Mouse (Mus musculus) thymus, postnatal 36 days (tissue): ENCODE results near the gene Etl4.
"Not testable (repeated sequence)": the region's sequence is repeated elsewhere in the genome, so short reads cannot be mapped to it uniquely, and the experiment has no call there.

Experiments used
- DNase-seq, 2 experiments: peaks; one replicate each; pipeline ENCODE4 v3.0.0; 2022; ENCODE audit warnings: mixed read lengths in 2 of 2

Gene Etl4

DNA sequence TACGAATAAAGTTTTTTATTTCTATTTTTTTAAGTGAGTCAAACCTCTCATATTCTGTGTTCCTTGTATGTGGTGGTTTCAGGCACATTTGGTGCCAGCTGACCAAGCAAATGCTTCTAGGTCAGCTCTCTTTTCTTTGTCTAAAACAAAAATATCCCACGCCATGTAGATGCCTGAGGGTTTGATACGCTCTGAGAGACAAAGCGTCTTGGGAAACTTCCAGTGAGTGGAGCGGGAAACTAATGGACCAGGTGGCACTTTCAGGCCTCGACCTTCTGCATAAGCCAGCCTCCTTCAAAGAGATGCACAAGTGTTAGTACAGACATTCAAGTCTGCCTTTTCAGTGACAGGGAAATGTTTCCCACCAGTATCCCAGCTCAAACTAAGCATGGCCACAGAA, 426.6 kb downstream of the Etl4 start:
- no peak for DNase-seq

DNA sequence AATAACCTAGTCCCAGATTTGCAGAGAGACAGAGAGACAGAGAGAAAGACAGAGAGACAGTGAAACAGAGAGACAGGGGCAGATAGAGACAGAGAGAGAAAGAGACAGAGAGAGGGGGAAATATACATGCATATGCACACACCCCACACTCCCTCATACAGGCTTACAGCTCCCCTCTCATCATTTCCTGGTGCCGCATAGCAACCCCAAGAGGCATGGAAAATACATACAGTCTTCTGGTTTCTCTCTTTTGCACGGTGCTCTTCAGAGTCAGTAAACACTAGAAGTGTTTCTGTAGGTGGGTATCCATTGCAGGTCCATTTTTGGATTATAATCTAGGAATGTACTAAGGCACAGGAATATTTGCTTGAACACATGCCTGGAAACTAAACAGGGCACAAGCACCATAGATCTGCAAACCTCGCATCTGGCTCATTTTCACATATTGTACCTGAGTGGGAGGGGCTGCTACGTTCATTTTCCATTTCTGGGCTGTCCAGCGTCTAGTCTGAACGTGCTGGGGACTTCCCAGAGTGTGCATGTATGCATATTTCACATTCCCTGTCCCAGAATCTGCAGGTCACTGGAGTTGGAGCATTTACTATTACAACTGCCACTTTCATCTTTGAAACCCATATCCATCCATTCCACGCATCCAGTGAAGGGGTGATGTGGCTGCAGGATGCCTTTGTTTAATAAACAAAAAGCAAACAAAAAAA, 429.6 kb downstream of the Etl4 start:
- DNase-seq, result no peak

DNA sequence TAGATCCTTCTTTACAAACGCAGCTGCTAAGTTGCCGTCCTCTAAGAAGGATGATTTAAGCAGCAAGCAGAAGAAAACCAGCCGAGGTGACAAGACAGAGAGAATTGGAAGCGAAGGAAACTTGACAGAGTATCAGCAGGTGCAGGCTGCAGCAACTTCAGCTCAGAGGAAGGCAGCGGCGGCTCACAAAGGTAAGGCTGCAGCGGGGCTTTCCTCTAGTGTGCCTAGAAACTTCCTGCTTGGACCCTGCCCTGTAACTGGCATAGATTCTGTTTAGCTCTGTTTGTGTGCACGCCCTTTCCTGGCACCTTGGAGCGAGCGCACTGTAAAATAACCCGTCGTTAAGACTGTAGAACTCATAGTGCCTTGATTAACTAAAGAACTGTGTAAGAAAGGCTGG, 430.3 kb downstream of the Etl4 start:
- no peak for DNase-seq

DNA sequence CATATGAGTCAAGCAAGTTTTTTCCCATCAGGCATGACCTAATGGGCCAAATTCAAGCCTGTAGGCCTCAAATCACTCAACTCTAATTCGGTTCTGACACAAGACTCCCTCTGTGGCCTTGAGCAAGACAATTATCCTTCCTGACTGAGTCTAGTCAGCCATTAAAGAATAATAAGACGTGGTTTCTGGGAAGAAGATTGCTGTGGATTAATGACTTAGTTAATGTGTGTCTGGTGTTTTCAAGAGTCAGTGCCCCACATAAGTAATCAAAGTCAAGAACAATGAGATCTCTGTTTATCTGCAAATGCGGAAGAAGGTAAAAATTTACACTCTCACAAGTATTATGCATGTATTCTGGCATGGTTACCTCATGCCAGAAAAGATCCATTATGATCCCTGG, 437.3 kb downstream of the Etl4 start:
- no peak for DNase-seq

DNA sequence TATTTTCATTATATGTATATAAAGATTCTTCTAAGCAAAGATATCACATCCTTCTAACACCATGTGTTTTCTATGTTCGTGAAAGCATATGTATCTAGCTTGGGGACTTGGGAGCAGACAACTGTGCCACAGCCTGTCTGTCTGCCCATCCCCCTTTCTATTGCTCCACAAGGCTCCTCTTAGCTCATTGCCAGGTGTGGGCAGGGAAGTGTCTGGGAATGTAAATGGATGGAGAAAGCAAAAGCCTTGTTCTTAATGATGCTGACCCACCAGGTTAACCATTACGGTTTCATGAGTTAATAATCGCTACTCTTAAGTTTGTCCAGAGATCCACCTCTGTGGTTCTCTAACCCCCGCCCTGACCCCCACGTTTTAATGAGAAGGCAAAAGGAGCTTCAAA, 439.7 kb downstream of the Etl4 start:
- DNase-seq, result no peak

DNA sequence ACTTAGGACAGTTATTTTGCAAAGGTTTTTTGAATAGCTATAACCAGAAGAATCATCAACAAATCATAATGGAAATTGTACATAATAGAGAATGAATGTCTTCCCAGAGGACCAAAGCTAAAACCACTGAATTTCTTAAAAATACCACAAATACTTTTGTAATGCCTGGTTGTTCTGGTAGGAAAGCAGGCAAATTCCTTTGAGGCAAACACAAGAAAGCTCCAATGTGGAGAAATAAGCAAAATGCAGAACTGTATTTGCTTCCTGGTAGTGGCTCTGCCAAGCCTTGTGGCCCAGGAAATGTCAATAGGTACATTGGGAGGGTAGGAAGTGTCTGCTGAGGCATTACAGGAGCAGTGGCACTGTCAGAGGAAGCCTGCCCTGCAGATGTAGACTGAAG, 443.2 kb downstream of the Etl4 start:
- DNase-seq, result no peak

DNA sequence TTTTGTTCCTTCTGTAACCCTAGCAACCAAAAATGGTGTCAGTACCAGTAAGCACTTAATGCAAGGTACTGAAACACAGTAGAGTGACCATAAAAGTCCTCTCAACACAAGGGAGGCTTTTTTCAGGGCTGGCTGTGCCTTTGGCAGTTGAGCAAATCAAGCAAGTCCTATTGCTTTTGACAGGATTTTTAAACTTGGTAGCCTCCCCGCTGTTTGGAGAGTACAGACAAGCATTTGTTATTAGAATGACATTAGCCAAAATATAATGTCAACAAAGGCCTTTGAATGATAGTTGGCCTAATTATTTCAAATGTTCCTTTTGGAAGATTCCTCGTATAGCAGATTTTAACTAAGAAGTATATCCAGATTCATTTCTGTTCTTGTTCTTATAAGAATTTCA, 467.4 kb downstream of the Etl4 start:
- no peak for DNase-seq

DNA sequence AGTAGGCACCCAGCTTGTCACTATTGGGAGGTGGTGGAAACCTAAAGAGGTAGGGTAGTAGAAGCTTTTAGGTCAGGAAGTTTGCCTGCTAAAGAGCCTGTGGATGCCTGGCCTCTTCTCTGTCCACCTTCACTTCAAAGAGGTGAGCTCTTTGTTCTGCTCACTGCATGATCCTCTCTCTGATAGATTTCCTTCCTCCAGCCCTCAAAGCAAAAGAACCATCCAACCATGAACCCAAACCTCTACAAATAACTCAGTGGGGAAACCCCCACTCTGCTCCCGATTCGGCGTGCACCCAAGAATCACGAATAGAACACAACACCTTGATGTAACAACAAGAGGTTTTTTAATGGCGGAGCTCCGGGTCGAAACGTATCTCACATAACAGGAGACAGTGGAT, 471.3 kb downstream of the Etl4 start:
- DNase-seq, result not testable (repeated sequence)

DNA sequence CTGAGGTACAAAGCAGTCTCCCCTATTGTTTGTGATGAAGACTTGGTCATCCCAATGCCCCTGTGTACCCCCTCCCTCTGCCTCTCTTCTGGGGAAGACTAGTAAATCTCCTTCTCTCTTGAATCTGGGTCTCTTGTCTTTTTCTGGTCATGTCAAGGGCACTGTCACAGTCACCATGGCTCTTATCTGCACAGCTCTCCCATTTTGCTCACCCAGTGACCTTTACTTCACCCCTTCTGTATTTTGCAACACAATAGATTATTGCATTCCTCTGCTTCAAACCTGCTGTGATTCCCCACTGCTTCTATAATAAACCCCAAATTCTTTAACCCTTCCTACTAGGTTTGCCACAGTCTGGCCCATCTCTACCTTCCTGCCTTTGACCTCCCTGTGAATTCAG, 484.5 kb downstream of the Etl4 start:
- DNase-seq, result no peak

DNA sequence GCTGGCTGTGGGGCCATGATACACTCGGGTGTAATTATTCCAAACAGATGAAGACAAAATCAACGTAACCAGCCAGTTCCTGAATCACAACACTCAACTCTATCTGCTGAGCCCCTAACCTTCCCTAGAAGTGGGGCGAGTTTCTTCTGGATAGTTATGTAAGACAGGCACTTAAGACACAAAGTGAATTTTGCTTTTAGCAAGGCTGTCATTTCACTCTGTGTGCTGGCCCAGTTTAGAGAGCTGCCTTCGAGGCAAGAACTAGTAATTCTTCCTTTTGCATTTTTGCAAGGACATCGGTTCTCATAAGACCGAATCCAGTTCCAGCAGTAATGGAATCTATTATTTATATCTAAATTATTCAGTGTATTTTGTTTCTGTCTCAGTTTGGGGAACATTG, 487.4 kb downstream of the Etl4 start:
- DNase-seq, result no peak

DNA sequence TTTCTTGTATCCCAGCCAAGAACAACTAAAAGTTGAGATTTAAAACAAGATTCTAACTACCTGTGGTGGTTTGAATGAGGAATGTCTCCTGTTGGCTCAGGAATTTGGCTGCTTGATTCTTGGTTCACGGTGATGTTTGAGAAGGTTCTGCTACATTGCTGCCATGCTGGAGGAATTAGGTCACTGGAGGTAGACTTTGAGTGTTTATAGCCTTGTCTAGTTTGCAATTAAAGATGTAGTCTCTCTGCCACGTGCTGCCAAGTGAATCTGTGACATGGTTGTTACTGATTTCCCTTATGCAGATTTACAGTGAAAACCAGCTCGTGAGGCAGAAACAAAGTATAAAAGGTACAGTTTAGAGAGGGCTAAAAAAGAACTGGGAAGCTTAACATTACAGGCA, 491.0 kb downstream of the Etl4 start:
- no peak for DNase-seq

DNA sequence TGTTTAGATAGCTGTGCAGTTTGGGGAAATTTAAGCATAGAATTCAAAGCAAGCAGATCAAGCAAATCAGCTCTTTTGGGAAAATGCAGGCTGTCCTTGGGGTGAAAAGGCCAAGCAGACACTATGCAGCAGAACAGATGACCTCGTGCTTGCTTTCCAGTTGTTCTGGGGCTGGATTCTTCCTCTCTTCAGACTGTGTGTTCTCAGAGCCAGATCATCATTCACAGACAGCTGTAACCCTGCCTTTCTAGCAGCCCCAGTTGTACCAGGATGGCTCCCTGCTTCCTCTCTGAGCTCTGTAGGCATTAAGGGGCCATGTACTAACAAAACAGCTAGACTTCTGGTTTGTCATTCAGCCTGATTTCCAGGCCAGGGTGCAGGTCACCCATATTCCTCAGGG, 494.8 kb downstream of the Etl4 start:
- no peak for DNase-seq

DNA sequence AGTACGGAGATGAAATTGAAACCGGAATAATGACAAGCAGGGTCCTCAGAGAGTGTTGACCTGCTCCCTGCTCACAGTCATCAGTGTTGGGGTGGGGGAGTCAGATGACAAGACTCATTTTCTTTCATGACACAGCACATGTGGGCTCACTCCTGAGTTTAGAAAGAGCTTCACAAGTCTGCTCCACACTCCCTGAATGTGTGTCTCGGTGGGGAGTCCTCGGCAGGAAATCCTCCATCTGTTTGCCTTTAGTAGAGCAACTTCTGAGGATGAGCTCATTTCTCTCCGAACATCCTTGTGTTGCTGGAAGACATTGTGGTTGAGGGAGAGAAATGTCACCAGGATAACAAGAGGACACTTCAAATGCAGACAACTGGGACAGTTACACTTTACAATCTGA, 497.5 kb downstream of the Etl4 start:
- no peak for DNase-seq

DNA sequence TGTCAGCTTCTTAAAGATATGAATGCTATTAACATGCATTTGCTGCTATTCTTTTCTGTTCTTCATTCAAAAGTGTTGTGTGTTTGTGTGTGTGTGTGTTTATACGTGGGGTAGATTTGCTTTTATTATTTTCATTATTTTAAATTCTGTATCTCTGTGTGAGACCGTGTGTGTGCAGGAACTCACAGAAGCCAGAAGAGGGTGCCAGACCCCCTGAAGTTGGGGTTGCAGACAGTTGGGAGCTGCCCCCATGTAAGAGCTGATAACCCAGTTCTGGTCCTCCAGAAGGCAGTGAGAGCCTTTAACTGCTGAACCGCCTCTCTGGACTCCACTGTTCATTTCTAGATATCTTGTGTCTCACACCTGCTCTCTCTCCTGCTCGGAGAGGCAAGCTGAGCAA, 505.3 kb downstream of the Etl4 start:
- no peak for DNase-seq

DNA sequence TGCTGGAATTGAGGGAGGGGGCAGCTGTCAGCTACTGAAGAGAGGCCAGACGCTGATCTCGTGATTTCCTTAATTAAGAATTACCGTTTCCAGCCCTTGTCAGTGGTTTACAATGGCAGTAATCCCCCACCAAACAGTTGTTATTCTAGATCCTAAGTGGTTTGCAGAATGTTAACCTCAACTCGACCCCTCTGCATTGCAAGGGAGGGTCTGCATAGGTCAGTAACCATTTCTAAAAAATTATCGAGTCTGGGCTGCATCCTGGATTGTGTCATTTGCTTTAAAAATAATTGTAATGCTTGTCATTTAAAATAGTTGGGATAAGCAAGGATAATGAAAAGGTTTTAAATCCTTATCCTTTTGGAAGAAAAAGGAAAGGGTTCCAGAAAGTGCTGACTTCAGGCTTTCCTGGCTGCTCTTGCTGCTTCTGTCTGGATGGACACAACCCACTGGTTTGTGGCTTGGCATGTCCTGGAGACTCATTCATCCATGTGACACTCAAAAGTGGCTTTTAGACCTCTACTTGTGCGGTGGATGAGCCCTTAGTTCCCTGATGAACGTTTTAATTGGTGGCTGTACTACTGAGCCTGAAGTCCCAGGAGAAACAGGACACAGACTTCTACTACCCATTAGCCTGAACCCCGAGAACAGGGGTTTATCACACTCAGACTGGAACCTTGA, 507.5 kb downstream of the Etl4 start:
- DNase-seq, result no peak

DNA sequence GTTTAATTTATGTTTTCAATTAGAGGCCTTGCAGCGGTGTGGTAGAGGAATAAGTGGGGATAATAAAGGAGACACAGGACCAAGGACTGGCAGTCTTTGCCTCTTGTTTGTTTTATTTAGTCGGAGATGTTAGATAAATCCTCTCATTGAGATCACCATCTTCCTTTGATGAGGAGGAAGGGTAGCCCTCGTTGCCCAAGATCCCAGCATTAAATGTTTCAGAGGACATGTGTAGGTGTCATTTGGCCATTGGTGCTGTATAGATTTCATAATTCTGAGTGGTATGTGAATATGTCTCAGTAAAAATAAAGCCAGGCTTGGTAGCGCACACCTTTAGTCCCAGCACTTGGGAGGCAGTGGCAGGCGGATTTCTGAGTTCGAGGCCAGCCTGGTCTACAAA, 508.4 kb downstream of the Etl4 start:
- DNase-seq, result no peak

DNA sequence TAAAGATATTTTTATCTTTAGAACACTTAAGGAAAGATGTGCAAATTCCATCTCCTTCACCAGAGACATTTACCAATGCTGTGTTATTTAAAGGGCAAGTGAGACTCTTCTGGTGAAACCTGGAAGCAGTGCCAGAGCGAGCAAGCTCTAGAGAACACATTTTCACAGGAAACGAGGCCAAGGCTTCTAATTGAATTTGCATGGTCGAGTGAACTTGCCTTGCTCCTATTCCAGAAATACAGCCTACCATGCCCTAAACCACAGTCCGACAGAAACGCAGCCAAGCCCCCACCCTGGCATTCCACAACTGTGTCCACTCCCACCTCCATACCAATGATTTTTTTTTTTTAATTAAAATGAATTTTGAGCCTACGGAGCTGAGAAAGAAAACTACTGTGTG, 510.4 kb downstream of the Etl4 start:
- DNase-seq, result no peak

DNA sequence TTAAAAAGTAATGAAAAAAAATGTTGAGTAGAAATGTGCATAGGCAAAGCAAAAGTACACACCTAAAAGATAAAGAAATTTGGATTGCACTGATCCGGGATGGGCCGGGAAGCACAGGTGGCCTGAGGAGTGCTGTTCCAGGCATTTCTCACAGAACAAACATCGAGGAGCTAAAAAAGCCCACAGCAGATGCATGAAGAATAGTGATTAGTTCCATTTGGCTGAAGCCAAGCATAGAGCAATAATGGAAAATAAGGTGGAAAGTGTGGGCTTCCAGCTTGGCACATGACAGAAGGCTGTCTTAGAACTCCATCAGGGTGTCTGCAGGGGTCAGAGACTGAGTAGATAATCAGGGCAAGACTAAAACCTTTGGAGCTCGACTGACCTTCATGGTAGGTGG, 512.7 kb downstream of the Etl4 start:
- no peak for DNase-seq

DNA sequence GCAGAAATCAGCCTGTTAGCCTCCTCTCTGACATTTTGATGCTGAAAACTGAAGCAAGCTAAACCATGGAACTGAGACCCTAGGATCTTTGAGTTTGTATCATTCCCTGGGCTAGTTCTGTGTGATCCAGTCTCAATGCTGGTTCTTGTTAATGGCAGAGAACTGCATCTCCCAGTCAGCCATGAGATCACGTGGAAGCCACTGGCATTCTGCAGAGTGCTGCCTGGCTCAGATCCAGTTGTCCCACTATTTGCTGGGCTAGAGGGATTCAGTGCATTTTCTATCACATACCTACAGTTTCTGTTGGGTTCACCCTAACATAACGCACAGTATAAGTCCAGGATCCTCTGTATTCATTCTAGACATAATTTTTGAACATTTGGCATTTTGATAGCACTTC, 524.1 kb downstream of the Etl4 start:
- no peak for DNase-seq

DNA sequence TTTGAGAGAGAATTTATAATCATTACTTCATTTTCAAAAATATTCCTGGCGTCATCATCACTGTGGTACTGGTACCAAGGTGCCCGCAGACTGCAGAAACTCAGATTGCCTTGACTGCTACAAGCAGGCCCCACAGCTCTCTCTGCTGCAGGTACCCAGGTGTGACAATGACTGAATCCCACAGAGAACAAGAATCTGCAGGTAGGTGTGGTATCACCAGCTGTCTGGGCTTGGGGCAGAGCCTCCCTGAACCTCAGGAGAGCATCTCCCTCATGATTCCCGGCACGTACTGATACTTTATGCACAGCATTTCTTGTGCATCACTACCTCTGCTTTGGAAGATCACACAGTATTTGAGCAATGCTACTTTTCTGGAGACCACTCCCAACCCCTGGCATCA, 526.0 kb downstream of the Etl4 start:
- DNase-seq, result no peak

DNA sequence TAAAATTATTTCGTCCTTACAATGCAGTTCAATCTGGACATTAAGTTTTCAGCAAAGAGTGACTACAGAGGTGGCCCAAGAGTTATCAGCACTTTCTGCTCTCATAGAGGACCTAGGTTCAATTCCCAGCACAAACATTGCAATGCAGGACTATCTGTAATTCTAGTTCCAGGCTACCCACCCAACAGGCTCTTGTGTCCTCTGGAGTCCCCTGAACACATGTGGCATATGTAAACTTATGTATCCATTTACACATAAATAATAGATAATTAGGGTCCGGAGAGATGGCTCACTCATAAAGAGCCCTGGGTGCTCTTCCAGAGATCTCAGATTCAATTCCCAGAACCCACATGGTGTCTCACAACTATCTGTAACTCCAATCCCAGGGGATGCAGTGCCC, 533.2 kb downstream of the Etl4 start:
- DNase-seq, result no peak

DNA sequence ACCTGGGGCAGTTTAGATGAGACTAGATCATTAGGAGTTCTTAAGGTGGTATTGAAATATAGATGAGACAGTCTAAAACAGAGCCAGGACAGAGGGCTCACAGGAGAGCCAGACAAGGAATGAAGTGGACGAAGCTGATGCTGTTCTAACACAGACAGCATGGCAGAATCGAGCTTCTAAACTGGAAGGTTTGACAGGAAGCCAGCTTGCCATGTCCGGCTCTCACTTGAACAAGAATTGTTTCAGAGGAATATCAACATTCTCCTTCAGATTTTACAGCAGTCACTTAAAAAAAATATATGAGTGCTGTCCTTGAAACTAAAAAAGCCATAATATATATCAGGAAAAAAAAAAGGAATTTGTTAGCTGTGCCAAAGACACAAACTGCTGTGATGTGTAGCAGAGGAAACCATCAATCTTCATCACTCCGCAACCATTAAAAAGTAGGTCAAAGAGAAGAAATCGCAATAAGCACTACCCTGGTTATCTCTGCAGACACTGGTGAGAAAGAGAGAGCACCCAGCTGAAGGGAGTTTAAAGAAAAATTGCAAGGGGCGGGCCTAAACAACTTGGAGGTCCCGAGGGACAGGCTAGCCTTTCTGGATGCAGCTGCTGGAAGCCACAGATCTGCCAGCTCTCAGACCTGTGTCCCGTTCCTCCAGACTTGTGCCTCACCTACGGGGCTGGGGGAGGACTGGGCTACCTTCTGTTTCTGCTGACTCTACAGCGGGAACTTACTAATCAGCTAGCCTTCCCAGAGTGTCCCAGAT, 534.3 kb downstream of the Etl4 start:
- DNase-seq, result no peak

DNA sequence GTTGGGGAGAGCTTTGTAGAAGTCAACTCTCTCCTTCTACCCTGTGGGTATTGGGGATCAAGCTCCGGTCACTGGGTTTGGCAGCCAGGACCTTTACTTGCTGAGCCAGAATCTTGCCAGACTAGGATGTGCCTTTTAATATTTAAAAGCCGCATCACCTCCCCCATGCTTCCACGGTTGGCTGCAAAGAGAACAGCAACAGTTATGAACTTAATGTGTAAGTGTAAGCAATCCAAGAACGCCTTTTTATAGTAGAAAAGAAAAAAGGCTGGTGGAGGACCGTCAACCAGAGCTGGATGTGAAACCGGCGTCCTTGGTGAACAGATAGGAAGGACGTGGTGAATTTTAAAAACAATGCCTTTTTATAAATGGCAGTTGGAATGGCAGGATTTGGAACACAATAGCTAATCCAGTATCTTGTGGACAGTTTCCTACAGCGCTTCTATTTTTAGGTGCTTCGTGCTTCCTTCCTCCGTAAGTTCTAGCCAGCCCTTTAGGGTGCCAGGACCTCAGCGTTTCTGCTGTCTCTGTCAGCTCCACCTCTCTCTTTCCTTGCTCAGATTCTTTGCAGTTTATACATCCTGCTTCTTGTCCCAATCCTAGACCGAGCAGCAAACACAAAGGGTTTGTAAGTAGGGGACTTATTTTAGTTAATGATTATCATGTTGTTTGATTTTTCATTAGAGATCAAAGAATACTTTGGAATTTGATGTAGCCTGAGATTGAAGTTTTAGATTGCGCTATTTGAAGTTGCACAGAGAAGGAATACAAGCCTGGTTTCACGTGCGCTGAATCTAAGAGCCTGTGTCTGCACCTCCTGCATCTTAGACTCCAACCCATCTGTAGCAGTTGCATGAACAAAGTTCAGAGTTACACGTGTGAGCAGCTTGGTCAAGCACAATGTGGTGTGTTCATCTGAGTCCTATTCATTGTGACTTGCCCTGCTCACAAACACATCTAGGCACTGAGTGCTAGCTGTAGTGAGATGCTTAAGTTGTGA, 535.9 kb downstream of the Etl4 start:
- no peak for DNase-seq
